Mouse (Mus musculus) adipocyte (in vitro differentiated cells): Measurements from ENCODE around the gene Vmn1r55.
"Not testable (repeated sequence)": the region's sequence is repeated elsewhere in the genome, so short reads cannot be mapped to it uniquely, and the experiment has no call there.

Source experiments
- DNase-seq: peaks from one replicate; pipeline ENCODE4 v3.0.0-alpha.2; 2016; ENCODE audit warnings: low spot score

Vmn1r55 gene

GRCm38 (mm10) chr7:5149570-5149969, at the start of gene Vmn1r55:
Gene Vmn1r55 (minus strand): TSS chr7:5149670.
- not testable (repeated sequence) for DNase-seq

- not testable (repeated sequence) for DNase-seq
These were observed 47.2 kb upstream of the Vmn1r55 start, which contains the start of gene Vmn1r56 for GRCm38 (mm10) chr7:5196647-5197046. Gene Vmn1r56 (minus strand): TSS chr7:5196747.

DNA sequence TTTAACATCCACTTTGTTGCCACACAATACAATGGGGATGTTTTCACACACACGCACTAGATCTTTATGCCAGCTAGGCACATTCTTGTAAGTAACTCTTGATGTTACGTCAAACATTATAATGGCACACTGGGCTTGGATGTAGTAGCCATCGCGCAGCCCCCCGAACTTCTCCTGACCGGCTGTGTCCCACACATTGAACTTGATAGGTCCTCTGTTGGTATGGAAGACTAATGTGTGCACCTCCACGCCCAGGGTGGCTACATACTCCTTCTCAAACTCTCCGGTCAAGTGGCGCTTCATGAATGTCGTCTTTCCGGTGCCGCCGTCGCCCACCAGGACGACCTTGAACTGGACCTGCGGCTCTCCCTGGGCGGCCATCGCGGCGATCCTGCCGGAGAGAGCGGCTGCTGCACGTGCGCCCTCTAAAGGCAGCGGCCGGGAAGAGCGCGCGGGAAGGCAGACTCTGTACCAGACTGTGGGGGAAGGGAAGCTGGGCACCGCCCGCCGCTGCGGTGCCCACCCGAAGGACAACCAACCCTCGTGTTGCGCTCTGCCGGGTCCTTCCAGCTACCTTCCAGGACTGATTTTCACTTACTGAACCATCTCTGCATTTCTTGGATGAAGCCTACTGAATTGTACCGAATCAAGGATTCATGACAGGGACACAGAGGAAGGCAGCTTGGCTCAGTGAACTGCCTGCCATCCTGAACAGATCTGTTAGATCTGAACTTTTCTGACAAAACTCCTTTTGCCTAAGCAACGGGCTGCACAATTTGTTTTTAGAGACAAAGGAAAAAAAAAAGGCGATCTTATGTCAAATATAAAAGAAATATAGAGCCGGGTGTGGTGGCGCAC, 23.7 kb downstream of the Vmn1r55 start, which contains the start of gene Rasl2-9:
Rasl2-9 (minus strand) TSS at position 402 of the 858 bp plus-strand sequence.
- DNase-seq = no peak

DNA sequence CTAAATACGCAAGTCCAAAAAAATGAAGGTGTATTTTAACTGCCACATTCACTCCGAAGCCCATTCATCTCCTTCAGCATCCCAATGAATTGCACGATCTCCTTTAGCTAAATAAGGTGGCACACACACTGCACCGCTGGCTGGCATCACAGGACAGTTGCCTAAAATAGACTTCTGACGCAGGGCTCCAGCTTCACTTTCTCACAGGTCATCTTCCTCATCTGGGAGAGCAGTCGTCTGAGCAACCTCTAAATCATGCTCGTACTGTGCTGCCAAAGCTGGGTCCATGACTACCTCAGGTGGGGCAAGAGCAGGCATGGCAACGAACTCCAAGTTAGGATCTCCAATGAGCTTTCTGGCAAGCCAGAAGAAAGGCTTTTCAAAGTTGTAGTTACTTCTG, 24.4 kb downstream of the Vmn1r55 start:
- DNase-seq = no peak

DNA sequence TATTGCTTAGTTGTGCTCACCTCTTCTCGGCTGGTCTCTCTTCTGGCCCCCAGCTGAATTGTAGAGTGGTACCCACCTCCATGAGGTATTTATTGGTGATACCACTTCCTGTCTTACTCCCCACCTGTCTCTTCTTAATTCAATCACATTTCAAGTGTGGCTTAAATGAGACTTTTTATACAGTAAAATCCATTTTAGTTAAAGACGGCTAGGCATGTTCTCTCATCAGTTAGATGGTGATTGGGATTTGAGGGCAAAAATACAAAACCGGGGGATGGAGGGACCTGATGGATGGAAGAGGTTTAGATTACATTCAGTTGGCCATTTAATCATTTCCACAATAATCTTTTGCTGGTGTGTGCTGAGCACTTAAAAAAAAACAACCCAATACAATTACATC, 32.6 kb downstream of the Vmn1r55 start, which contains the start of gene Rfpl4:
Rfpl4 (minus strand) TSS at position 101 of the 400 bp plus-strand sequence.
- no peak for DNase-seq

GRCm38 (mm10) chr7:5112701-5113100, 36.8 kb downstream of the Vmn1r55 start:
- DNase-seq = peak; percentile 49

- DNase-seq = no peak
These were observed 40.2 kb downstream of the Vmn1r55 start for GRCm38 (mm10) chr7:5109301-5109700.

- DNase-seq = no peak
These were observed 41.2 kb downstream of the Vmn1r55 start for GRCm38 (mm10) chr7:5108272-5108671.

- DNase-seq = no peak
These were observed 46.9 kb downstream of the Vmn1r55 start for GRCm38 (mm10) chr7:5102564-5102963.

DNA sequence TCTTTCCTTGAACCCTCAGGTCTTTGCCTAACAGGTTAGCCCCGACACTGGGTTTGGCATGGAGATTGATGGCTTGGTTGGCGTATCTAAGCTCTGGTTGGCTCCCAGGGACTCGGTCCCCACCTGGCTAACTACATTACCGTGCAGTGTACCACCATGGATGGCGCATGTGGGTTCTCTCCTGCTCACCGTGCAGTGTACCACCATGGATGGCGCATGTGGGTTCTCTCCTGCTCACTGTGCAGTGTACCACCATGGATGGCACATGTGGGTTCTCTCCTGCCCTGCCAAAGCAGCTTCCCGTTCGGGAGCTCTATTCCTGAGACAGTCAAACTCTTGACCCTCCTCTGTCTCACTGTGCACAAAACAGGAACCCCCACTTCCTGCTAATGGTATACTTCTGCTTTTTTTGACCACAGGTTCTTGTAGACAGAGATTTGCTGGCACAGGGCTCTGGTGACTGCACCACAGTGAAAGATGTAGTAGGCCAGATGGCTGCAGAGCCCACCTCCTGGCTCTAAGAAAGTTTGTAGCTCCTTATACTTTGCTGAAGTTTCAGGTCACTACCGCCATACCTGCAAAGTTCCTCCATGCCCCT, 48.3 kb downstream of the Vmn1r55 start:
- DNase-seq = no peak

DNA sequence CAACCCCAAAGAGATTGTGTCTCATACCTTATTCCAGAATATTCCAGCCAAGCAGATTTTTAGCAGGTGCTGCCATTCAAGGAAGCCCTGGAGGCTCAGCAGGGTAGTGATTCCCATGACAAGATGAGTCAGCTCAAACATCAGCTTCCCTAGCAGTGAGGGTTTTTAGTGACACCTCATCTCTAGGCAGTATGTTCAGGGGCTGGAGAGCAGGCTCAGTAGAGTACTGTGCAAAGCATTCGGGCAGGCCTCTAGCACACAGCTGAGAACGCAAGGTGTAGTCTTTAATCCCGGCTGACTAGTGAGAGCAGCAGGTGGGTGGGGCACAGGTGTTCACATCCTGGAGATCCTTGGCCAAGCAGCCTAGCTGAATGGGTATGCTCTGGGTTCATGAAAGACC, 49.7 kb downstream of the Vmn1r55 start:
- no peak for DNase-seq

DNA sequence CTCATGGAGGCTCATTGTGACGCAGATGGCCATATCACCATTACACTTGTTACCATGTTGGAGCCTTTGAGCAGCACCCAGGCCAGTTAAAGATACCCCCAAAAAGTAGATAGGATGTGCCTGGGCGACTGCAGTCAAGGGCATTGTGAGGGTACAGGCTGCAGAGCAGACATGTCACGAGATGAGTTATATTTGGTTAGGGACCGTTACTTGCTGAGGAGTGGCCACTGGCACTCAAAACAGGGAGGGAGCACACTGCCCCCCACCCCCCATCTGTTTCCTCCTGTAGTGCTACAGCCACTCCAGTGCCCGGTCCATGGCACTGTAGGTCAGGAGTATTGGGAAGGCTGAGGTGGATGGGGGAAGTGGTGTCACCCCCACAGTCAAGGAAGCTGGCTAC, 50.7 kb downstream of the Vmn1r55 start:
- no peak for DNase-seq

GRCm38 (mm10) chr7:5092831-5093510, 56.5 kb downstream of the Vmn1r55 start:
- no peak for DNase-seq

DNA sequence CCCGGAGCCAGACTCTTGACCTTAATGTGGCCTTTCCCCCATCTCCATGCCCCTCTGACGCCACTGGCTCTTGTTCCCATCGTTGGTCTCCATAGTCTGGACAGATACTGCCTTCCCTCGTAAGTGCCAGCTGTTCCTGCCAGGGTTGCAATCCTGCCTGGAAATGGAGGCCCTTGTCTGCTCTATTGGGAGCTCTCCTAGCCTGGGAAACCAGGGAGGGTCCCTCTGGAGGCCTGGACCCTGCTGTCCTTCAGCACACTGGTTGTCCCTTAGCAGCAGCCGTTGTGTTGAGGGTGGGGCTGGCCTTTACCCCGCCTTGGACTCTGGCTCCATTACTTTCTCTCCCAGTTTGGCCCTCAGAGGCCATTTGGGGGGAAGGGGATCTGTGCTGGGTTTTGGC, 57.1 kb downstream of the Vmn1r55 start:
- no peak for DNase-seq

DNA sequence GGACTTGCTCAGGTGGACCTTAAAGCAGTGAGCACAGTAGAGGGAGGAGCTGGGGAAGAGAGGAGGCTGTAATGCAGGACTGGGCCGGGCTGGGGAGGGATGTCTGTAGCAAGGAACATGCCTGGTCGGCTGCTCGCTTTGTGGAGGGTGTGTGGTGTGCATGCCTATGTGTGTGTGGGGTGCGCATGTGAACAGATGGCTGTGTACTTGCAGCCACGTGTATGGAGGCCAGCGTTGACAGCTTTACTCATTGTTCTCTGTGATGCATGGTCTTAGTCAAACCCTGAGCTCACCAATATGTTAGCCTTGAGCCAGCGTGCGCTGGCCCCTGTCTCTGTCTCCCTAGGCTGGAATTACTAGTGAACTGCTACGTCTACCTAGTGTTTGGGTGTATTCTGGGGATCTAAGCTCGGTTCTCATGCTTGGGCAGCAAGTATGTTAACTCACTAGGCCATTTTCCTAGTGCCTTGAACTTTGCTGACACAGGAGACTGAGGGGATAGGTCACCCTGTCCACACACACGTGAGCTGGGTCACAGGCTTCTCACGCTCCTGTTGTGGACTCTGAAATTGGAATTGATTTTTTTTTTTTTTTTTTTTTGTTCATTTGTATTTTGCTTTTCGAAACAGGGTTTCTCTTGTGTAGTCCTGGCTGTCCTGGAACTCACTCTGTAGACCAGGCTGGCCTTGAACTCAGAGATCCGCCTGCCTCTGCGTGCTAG, 58.3 kb downstream of the Vmn1r55 start:
- no peak for DNase-seq

DNA sequence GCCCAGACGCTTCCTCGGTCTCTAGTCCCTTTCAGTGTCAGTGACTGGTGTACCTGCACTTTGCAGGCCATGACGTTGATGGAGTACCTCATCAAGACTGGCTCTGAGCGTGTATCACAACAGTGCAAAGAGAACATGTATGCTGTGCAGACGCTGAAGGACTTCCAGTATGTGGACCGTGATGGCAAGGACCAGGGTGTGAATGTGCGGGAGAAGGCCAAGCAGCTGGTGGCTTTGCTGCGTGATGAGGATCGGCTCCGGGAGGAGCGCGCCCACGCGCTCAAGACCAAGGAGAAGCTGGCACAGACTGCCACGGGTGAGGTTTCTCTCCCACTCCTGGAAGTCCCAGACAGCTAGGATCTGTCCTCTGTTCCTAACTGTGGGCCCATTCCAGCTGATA, 59.6 kb downstream of the Vmn1r55 start:
- DNase-seq = no peak

DNA sequence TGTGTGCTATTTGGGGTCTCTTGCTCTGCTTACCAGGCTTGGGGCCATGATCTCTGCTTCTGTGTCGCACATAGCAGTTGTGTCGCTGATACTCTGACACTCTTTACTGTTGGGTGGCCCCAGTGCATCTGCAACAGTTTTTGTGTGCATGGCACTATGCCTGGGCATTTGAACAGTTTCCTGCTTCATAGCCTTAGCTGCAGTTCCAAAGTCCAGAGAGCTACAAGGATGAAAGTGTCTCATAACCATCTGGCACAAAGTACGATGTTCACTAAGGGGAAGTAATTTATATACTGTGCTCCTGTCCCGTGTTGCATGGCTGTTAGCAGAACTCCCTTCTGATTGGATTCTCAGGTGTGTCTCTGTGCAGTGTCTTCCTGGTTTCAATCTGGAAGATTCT, 61.6 kb downstream of the Vmn1r55 start:
- no peak for DNase-seq

- no peak for DNase-seq
These were observed 62.5 kb downstream of the Vmn1r55 start for GRCm38 (mm10) chr7:5086921-5087440.

GRCm38 (mm10) chr7:5085512-5085911, 64.0 kb downstream of the Vmn1r55 start:
- DNase-seq = no peak

DNA sequence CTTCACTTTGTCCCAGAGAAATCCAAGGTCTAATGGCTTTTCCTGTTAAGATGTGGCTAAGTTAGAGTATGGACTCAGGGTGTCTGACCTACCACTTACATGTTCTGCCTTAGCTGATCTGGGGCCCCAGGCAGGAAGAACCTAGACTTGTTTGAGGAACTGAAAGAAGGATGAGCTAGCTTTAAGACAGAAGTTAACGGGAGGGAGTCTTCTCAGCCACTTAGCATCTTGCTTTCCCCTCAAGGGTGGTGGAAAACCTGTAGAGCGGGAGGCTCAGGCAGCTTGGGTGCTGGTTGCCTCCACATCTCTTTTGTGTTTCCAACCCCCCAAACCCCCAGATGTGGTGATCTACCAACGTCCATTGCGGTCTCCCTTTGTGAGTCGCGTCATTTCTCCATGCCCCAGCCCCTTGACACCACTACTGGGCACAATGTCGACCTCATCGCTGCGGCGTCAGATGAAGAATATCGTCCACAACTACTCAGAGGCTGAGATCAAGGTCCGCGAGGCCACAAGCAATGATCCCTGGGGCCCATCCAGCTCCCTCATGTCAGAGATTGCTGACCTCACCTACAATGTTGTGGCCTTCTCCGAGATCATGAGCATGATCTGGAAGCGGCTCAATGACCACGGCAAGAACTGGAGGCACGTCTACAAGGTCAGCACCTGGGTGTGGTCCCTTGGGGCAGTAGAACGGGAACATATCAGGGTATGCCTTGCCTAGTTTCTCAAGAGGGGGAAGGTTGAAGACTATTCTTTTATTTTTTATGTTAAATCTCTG, 66.0 kb downstream of the Vmn1r55 start:
- DNase-seq = no peak

GRCm38 (mm10) chr7:5081939-5082338, 67.5 kb downstream of the Vmn1r55 start:
- no peak for DNase-seq
